Mouse (Mus musculus) stomach, postnatal 0 days (tissue): Measurements from ENCODE around the gene Dazap2. TPM values are rescaled to one million over a fixed set of nuclear protein-coding genes. Genes with fewer than 3 reads are reported as not detected.

Source experiments
- ATAC-seq: fragments of 200-750 bp; cut with Nextera tagmentation; 2 replicates; pipeline ENCODE4 v1.8.0; 2017; ENCODE audit not compliant: low FRiP score, low TSS enrichment
- DNase-seq: peaks from one replicate; pipeline ENCODE4 v3.0.0-alpha.2; 2016; ENCODE audit warnings: low spot score
- H3K27ac ChIP-seq: fragments of 300-500 bp; sonication (generic); replicated peaks from 2 replicates; pipeline ENCODE4 v1.5.1; 2014; ENCODE audit warnings: mild to moderate bottlenecking, control low read depth
- H3K27me3 ChIP-seq: fragments of 300-500 bp; sonication (generic); 2 replicates; pipeline ENCODE4 v1.6.1; 2014; ENCODE audit warnings: low read length; ENCODE audit not compliant: control insufficient read depth, insufficient read depth
- H3K36me3 ChIP-seq: fragments of 300-500 bp; sonication (generic); 2 replicates; pipeline ENCODE4 v1.6.1; 2014; ENCODE audit warnings: low read length, mixed read lengths; ENCODE audit not compliant: control insufficient read depth, insufficient read depth
- H3K4me1 ChIP-seq: fragments of 300-500 bp; sonication (generic); replicated peaks from 2 replicates; pipeline ENCODE4 v1.6.1; 2014; ENCODE audit warnings: antibody characterized with exemption; ENCODE audit not compliant: control insufficient read depth, insufficient read depth
- H3K4me2 ChIP-seq: fragments of 300-500 bp; sonication (generic); replicated peaks from 2 replicates; pipeline ENCODE4 v1.6.1; 2014; ENCODE audit warnings: low read depth, mild to moderate bottlenecking, control low read depth, moderate library complexity
- H3K4me3 ChIP-seq: fragments of 300-500 bp; sonication (generic); 2 replicates; pipeline ENCODE4 v1.5.1; 2014; ENCODE audit warnings: low read depth, low read length, control low read depth
- H3K9ac ChIP-seq: fragments of 300-500 bp; sonication (generic); 2 replicates; pipeline ENCODE4 v1.6.1; 2014; ENCODE audit warnings: mild to moderate bottlenecking, low read length, control low read depth, mixed read lengths
- H3K9me3 ChIP-seq: fragments of 300-500 bp; sonication (generic); 2 replicates; pipeline ENCODE4 v1.6.1; 2016; ENCODE audit warnings: low read length; ENCODE audit not compliant: control insufficient read depth
- CTCF ChIP-seq: IDR thresholded peaks from 2 replicates; pipeline ENCODE4 v1.5.1; 2016; ENCODE audit warnings: antibody characterized with exemption, low read depth, mild to moderate bottlenecking, moderate library complexity
- EP300 ChIP-seq: optimal IDR thresholded peaks from 2 replicates; pipeline ENCODE3; 2016; ENCODE audit warnings: antibody characterized with exemption
- WGBS: fragments of 180-500 bp; shearing (Covaris S2); extraction: QIAGEN DNeasy Blood & Tissue Kit; methylation state at CpG from one replicate; pipeline ENCODE4 v1.1.7; 2014; 5-methylcytosine and 5-hydroxymethylcytosine counted together
- polyA plus RNA-seq: library from polyadenylated mRNA; unstranded; fragments of >200 nt; fragmentation: Nextera tagmentation; extraction: Ambion mirVana; gene quantifications from 2 replicates; pipeline ENCODE4 v1.2.1, GENCODE M21; 2015

Dazap2 gene
- polyA plus RNA-seq, 1 experiment from 2014 or later = 177 TPM

DNA sequence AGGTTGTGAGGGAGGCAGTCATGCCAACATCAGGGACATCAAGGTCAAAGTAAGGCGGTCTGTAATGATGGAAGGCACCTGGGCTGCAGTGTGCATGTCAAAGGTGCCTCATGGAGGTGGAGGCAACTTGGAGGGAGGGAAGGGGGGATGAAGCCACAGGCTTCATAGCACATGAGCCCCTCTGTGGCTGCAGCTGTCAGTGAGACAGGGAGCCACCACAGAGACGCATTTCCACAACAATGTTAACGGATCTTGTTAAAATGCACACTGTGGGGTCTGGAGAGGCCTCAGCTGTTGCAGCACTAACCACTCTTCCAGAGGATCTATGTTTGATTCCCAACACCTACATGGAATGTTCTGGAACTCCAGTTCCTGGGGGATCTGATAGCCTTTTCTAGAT, 15.0 kb downstream of the Dazap2 start:
- H3K4me1 ChIP-seq = peaks cover 6% of the 10 kb centered on the region
- TF ChIP-seq EP300 (no peak), CTCF (no peak)
- H3K36me3 ChIP-seq = no peaks in the 10 kb centered on the region; the same call in 1 of the 2 replicates
- no peak overlapping the region for H3K4me3 ChIP-seq
- no peak overlapping the region for H3K27ac ChIP-seq
- WGBS = 71% methylated on average over 3 of the region's 3 CpGs
- ATAC-seq (no peak), DNase-seq (no peak)
- no peaks in the 10 kb centered on the region for H3K9me3 ChIP-seq
- H3K9ac ChIP-seq = no peak overlapping the region
- H3K4me2 ChIP-seq = no peak overlapping the region
- no peaks in the 10 kb centered on the region for H3K27me3 ChIP-seq

DNA sequence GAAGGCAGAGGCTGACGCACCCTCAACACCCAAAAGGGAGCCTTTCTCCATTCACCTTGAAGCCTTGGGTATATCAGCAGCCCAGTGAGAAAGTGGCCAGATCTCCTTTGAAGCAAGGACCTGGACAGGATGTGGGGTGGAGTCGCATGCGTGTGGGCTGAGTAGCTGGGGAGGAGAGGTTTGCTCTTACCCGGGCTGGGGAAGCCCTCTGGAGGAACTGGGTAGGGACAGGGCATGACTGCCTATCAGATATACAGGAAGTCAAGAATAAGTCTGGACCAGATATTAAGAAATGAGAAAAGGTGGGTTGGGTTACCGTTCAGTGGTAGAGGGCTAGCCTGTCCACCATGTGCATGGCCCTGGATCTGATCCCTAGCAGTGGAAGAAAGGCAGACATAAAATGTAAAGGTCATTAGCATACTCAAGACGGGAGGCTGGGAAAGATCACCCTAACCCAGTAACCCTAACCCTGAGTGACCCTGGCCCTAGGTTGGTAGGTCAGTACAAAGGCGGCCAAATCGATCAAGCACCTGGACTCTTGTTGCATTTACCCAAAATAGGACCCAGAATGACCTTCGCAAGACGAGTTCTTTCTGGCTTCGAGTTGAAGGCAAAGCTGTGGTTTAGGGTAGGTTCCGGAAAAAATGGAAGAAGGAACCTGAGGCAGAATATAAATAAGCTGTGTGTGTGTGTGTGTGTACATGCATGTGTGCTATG, 16.5 kb downstream of the Dazap2 start:
- 72% methylated on average over 12 of the region's 12 CpGs for WGBS
- DNase-seq = no peak
- TF ChIP-seq CTCF = no peak
- TF ChIP-seq EP300 = no peak

DNA sequence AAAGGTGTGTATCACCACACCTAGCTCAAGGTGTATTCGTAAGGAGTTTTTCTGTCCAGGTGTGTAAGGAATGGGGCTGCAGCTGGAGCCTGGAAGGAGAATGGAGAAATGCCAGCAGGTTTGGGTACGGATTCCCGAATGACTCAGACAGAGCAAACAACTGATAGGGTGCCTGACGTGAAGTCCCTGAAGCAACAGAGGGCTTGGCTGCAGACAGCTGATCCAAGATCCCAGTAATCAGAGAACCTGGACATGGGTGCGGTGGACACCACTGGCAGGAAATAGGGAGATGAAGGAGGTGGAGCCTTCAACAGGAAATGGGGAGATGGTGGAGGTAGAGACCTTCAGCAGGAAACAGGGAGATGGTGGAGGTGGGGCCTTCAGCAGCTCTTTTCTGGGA, 17.2 kb downstream of the Dazap2 start:
- H3K27me3 ChIP-seq = no peaks in the 10 kb centered on the region
- H3K4me3 ChIP-seq = no peak overlapping the region
- H3K36me3 ChIP-seq = no peaks in the 10 kb centered on the region
- ATAC-seq (peak; percentile 73), DNase-seq (peak; percentile 78)
- TF ChIP-seq EP300 (no peak), CTCF (no peak)
- H3K9ac ChIP-seq = no peak overlapping the region
- H3K4me2 ChIP-seq = no peak overlapping the region
- H3K27ac ChIP-seq = no peak overlapping the region; the same call in 1 of the 2 replicates
- H3K9me3 ChIP-seq = no peaks in the 10 kb centered on the region
- H3K4me1 ChIP-seq = peaks cover 6% of the 10 kb centered on the region
- 51% methylated on average over 5 of the region's 5 CpGs for WGBS

More for the DNA sequence above, 16.5 kb downstream of the Dazap2 start:
- H3K4me1 ChIP-seq = peaks cover 6% of the 10 kb centered on the region
- no peaks in the 10 kb centered on the region for H3K36me3 ChIP-seq
- H3K4me3 ChIP-seq = no peak overlapping the region
- ATAC-seq = no peak
- H3K9ac ChIP-seq = no peak overlapping the region
- H3K4me2 ChIP-seq = no peak overlapping the region
- no peaks in the 10 kb centered on the region for H3K9me3 ChIP-seq
- no peaks in the 10 kb centered on the region for H3K27me3 ChIP-seq
- no peak overlapping the region for H3K27ac ChIP-seq

DNA sequence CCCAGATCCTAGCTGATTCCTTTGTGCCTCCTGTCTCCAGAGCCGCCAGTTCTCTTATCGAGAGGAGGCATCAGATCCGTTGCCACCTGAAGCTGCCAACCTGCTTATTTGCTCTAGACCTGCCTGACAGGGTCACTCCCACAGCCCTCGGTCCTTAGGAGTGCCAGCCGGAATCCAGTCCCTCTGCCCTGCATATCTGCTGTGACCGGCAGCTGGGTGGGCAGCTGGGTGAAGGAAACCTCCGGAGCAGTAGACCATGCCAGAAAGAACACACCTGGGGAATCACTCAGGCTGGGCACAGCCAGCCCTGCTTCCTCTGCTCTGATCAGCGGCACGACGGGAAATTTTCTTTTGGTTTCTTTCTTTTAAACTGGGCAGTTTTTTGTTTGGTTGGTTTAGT, 18.2 kb downstream of the Dazap2 start:
- Histone ChIP-seq H3K27me3 (no peaks in the 10 kb centered on the region), H3K9ac (0 out of 2 replicates have a peak overlapping the region, but pooled peaks have one; percentile 31), H3K27ac (peak overlapping the region; percentile 74), H3K9me3 (no peaks in the 10 kb centered on the region), H3K4me2 (peak overlapping the region; percentile 43), H3K36me3 (no peaks in the 10 kb centered on the region), H3K4me1 (peaks cover 3% of the 10 kb centered on the region), H3K4me3 (peak overlapping the region; percentile 4; the same call in 1 of the 2 replicates)
- TF ChIP-seq EP300 (no peak), CTCF (no peak)
- ATAC-seq (no peak), DNase-seq (peak; percentile 57)
- WGBS = 58% methylated on average over 10 of the region's 10 CpGs

DNA sequence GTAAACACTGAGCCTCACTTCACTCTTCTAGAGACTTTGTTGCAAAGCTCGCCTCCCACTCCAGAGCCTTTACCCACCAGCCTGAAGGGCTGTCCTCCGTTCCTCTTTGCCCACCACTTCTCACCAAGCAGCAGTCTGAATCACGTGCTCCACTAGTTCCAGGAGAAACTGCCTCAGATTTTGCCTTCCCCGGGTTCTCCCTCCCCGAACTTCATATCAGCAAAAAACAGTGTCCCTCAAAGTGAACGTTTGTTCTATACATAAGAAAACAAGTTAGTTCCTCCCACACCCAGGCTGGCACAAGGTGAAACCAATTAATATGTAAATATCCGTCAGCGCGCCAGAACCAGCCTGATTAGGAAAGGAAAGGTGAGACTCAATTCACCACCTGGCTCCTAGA, 20.1 kb downstream of the Dazap2 start:
- H3K4me1 ChIP-seq = peaks cover 3% of the 10 kb centered on the region
- DNase-seq (peak; percentile 62), ATAC-seq (no peak)
- H3K9ac ChIP-seq = no peak overlapping the region
- 15% methylated on average over 9 of the region's 9 CpGs for WGBS
- no peak for TF ChIP-seq CTCF
- no peak for TF ChIP-seq EP300
- H3K4me2 ChIP-seq = peak overlapping the region; percentile 86
- H3K36me3 ChIP-seq = no peaks in the 10 kb centered on the region
- no peaks in the 10 kb centered on the region for H3K27me3 ChIP-seq
- H3K9me3 ChIP-seq = no peaks in the 10 kb centered on the region
- peak overlapping the region; percentile 63 for H3K4me3 ChIP-seq
- H3K27ac ChIP-seq = peak overlapping the region; percentile 96
